Mouse (Mus musculus): Measurements from ENCODE around the gene Dusp22. TPM values are rescaled to one million over a fixed set of nuclear protein-coding genes. Genes with fewer than 3 reads are reported as not detected.

The Dusp22 gene
- polyA plus RNA-seq, 1 experiment from 2014 or later, result 16.2 TPM

DNA sequence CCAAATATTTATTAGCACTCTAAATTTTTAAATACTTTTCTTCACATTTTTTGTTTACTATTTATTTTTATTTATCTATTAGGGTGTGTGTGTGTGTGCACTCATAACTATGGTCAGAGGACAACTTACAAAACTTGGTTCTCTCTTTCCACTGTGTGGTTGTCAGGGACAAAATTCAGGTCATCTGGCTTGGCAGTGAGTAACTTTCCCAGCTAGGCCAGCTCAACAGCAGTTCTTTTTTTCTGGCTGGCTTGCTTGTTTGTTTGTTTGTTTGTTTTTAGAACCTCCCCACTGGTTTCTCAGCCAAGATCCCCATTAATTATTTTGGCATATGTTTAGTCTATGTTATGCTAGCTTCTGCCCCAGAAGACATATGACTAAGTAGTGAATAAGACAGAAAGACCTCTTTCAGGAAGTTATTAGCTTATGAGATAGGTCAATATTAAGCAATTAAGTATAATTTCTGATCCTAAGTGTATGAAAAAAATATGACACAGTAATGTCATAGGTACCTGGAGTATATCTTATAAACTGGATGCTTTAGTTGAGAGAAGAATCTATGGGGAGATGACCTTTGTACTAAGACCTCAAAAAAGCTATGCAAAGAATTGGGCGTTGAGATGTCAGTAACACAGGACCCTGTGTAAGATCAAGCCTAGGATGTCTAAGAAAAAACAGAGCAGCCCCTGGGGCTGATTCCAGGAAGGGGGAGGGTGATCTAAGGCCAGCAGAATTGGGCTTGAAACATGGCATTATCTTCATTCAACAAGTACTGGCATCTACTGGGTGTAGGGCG lies 1.4 kb upstream of the Dusp22 start:
- H3K9me3 ChIP-seq (ENCODE audit: control insufficient read depth, low read length), result no peaks in the 10 kb centered on the region
- ATAC-seq (ENCODE audit: insufficient number of reproducible peaks, low FRiP score, low TSS enrichment, low read depth) (no peak), DNase-seq (ENCODE audit: low spot score) (no peak)
- 78% methylated on average over 2 of the region's 2 CpGs for WGBS
- H3K27ac ChIP-seq (replicated peaks; ENCODE audit: low read depth, low read length), result no peak overlapping the region
- H3K4me3 ChIP-seq (ENCODE audit: low read depth, low read length), result no peak overlapping the region
- no peaks in the 10 kb centered on the region for H3K36me3 ChIP-seq (ENCODE audit: control insufficient read depth, insufficient read depth, low read length)
- no peak overlapping the region for H3K9ac ChIP-seq (ENCODE audit: low read length)
- no peaks in the 10 kb centered on the region for H3K27me3 ChIP-seq (ENCODE audit: control insufficient read depth, insufficient read depth, low read length)
- no peak overlapping the region for H3K4me2 ChIP-seq (ENCODE audit: low read depth, severe bottlenecking)
- 0 out of 2 replicates have a peak, but pooled peaks cover 2% of the 10 kb centered on the region for H3K4me1 ChIP-seq (ENCODE audit: control insufficient read depth, insufficient read depth, low read length)

DNA sequence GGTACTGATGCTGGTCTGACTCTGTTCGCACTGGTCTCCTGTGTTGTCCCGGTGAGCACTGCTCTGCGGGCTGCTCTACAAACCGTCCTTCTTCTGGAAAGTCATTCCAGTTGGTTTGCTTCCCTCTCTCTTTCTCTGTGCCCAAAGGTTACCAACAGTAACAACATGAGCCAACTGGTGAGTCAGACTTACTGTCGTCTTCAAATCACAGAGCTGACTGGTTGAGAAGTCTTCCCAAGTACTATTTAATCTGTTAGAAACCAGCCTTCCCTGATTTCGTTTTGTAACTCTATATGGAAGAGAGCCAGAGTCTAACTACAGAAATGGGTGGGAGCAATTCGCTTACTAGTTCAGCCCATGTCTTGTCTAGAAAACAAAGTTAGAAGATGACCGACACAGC lies 5.5 kb downstream of the Dusp22 start:
- Histone ChIP-seq H3K36me3 (ENCODE audit: control insufficient read depth, insufficient read depth, low read length) (no peaks in the 10 kb centered on the region), H3K4me3 (ENCODE audit: low read depth, low read length) (no peak overlapping the region), H3K9ac (ENCODE audit: low read length) (no peak overlapping the region), H3K4me2 (ENCODE audit: low read depth, severe bottlenecking) (no peak overlapping the region), H3K9me3 (ENCODE audit: control insufficient read depth, low read length) (no peaks in the 10 kb centered on the region), H3K27me3 (ENCODE audit: control insufficient read depth, insufficient read depth, low read length) (no peaks in the 10 kb centered on the region), H3K27ac (replicated peaks; ENCODE audit: low read depth, low read length) (no peak overlapping the region), H3K4me1 (ENCODE audit: control insufficient read depth, insufficient read depth, low read length) (0 out of 2 replicates have a peak, but pooled peaks cover 2% of the 10 kb centered on the region)
- ATAC-seq (ENCODE audit: insufficient number of reproducible peaks, low FRiP score, low TSS enrichment, low read depth), result no peak
- DNase-seq (ENCODE audit: low spot score), result no peak
- WGBS, result 91% methylated on average over 8 of the region's 8 CpGs

DNA sequence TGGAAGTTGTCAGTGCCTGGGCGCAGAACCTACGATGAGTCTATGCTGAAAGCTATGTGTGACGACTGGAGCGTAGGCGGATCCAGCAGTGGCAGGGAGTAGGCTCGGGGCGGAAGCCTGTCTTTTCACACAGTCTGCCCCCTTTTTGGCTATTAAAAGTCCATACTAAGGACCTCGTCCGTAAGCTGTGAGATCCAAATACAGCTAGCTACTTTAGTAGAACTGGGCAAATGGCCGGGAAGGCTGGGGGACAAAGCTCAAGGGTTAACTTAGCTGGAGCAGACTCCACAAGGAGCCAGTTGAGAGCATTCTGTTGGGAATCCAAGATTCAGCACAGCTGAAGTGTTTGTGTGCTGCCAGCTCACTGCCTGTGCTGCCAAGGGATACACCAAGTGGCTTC lies 6.7 kb downstream of the Dusp22 start:
- H3K36me3 ChIP-seq (ENCODE audit: control insufficient read depth, insufficient read depth, low read length), result no peaks in the 10 kb centered on the region
- no peaks in the 10 kb centered on the region for H3K27me3 ChIP-seq (ENCODE audit: control insufficient read depth, insufficient read depth, low read length)
- H3K4me3 ChIP-seq (ENCODE audit: low read depth, low read length), result no peak overlapping the region
- H3K9ac ChIP-seq (ENCODE audit: low read length), result no peak overlapping the region
- H3K9me3 ChIP-seq (ENCODE audit: control insufficient read depth, low read length), result no peaks in the 10 kb centered on the region
- DNase-seq (ENCODE audit: low spot score) (no peak), ATAC-seq (ENCODE audit: insufficient number of reproducible peaks, low FRiP score, low TSS enrichment, low read depth) (no peak)
- H3K4me2 ChIP-seq (ENCODE audit: low read depth, severe bottlenecking), result no peak overlapping the region
- 91% methylated on average over 10 of the region's 10 CpGs for WGBS
- H3K27ac ChIP-seq (replicated peaks; ENCODE audit: low read depth, low read length), result no peak overlapping the region
- no peaks in the 10 kb centered on the region for H3K4me1 ChIP-seq (ENCODE audit: control insufficient read depth, insufficient read depth, low read length)

DNA sequence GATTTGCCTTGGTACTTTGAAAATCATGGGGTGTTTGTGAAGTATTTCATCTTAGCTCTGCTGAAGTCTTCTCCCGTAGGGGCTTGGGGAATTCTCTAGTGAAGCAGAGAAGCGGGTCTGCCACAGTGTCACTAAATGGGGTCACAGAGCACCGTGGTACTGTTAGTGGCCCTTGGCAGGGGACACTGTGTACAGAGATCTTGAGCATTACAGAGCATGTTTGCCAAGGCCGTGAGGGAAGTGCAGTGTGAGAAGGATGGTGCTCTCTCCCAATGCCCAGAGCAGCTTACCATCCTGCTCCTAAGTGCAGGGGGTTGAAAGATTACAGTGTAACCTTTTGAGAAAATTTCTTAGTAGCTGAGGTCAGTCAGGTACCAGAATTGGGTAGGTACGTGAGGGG lies 8.5 kb downstream of the Dusp22 start:
- DNase-seq (ENCODE audit: low spot score) (no peak), ATAC-seq (ENCODE audit: insufficient number of reproducible peaks, low FRiP score, low TSS enrichment, low read depth) (no peak)
- H3K36me3 ChIP-seq (ENCODE audit: control insufficient read depth, insufficient read depth, low read length), result no peaks in the 10 kb centered on the region
- no peaks in the 10 kb centered on the region for H3K27me3 ChIP-seq (ENCODE audit: control insufficient read depth, insufficient read depth, low read length)
- H3K9ac ChIP-seq (ENCODE audit: low read length), result no peak overlapping the region
- no peak overlapping the region for H3K4me2 ChIP-seq (ENCODE audit: low read depth, severe bottlenecking)
- no peak overlapping the region for H3K4me3 ChIP-seq (ENCODE audit: low read depth, low read length)
- 93% methylated on average over 5 of the region's 5 CpGs for WGBS
- no peaks in the 10 kb centered on the region for H3K9me3 ChIP-seq (ENCODE audit: control insufficient read depth, low read length)
- no peaks in the 10 kb centered on the region for H3K4me1 ChIP-seq (ENCODE audit: control insufficient read depth, insufficient read depth, low read length)
- H3K27ac ChIP-seq (replicated peaks; ENCODE audit: low read depth, low read length), result no peak overlapping the region

DNA sequence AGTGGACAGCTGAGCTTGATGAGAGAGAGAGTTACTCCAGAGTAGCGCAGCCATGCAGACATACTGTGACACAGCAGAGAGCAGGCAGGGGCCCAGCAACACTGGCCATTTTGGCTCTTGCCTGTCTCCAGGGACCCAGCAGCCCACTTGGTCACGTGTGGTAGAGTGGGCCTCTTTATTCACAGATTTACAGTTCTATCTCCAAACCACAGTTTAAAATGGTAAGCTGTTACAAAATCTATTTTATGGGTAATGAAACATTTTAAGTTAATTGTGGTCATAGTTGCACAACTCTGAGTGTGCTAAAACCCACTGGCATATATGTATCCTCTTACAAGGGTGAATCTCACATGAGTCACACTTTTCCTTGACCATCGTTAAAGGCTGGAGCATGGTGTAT lies 9.5 kb downstream of the Dusp22 start:
- Histone ChIP-seq H3K4me1 (ENCODE audit: control insufficient read depth, insufficient read depth, low read length) (no peaks in the 10 kb centered on the region), H3K4me2 (ENCODE audit: low read depth, severe bottlenecking) (no peak overlapping the region), H3K27ac (replicated peaks; ENCODE audit: low read depth, low read length) (no peak overlapping the region), H3K36me3 (ENCODE audit: control insufficient read depth, insufficient read depth, low read length) (no peaks in the 10 kb centered on the region), H3K9ac (ENCODE audit: low read length) (no peak overlapping the region), H3K27me3 (ENCODE audit: control insufficient read depth, insufficient read depth, low read length) (no peaks in the 10 kb centered on the region), H3K4me3 (ENCODE audit: low read depth, low read length) (no peak overlapping the region), H3K9me3 (ENCODE audit: control insufficient read depth, low read length) (no peaks in the 10 kb centered on the region)
- WGBS, result 95% methylated on average over 3 of the region's 3 CpGs
- ATAC-seq (ENCODE audit: insufficient number of reproducible peaks, low FRiP score, low TSS enrichment, low read depth) (no peak), DNase-seq (ENCODE audit: low spot score) (no peak)

DNA sequence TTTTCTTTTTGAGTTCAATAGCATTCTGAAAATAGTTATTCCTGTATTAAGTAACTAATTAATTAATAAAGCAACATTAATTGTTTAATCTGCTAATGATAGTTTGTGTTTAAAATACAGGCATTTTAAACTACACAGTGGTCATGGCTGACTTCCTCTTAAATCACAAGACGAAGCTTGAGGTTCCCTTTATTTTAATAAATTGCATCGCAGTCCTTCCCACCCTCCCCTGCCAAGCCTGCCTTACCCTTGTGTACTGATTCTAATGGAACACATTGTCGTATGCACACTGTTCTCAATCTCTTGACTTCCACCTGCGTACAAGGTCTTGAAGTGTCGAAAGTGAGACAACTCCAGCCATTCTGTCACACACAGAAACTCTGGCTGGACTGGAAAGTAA lies 14.1 kb downstream of the Dusp22 start:
- ATAC-seq (ENCODE audit: insufficient number of reproducible peaks, low FRiP score, low TSS enrichment, low read depth), result no peak

DNA sequence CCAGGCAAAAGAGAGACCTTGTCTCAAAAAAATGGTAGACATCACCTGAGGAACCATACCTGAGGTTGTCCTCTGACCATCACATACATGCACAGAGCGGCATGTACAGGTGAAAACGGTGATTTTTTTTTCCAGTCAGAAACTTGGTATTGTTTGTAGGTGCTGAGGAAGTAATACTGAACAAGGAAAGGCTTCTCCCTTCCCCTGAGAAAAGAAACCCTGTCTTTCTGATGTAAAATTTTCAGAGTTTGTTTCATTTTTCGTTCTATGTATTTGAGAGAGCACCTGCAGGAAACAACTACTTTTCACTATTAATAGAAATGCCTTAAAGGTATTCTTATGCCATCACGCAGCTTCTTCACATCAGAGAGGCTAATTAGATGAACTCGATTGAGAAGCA lies 19.0 kb downstream of the Dusp22 start:
- H3K4me1 ChIP-seq (ENCODE audit: control insufficient read depth, insufficient read depth, low read length), result no peaks in the 10 kb centered on the region

More for the DNA sequence above, 14.1 kb downstream of the Dusp22 start:
- WGBS, result 91% methylated on average over 5 of the region's 5 CpGs
- DNase-seq (ENCODE audit: low spot score), result no peak
- Histone ChIP-seq H3K27me3 (ENCODE audit: control insufficient read depth, insufficient read depth, low read length) (no peaks in the 10 kb centered on the region), H3K27ac (replicated peaks; ENCODE audit: low read depth, low read length) (no peak overlapping the region), H3K9me3 (ENCODE audit: control insufficient read depth, low read length) (no peaks in the 10 kb centered on the region), H3K9ac (ENCODE audit: low read length) (no peak overlapping the region), H3K4me1 (ENCODE audit: control insufficient read depth, insufficient read depth, low read length) (no peaks in the 10 kb centered on the region), H3K36me3 (ENCODE audit: control insufficient read depth, insufficient read depth, low read length) (no peaks in the 10 kb centered on the region), H3K4me3 (ENCODE audit: low read depth, low read length) (no peak overlapping the region), H3K4me2 (ENCODE audit: low read depth, severe bottlenecking) (no peak overlapping the region)

DNA sequence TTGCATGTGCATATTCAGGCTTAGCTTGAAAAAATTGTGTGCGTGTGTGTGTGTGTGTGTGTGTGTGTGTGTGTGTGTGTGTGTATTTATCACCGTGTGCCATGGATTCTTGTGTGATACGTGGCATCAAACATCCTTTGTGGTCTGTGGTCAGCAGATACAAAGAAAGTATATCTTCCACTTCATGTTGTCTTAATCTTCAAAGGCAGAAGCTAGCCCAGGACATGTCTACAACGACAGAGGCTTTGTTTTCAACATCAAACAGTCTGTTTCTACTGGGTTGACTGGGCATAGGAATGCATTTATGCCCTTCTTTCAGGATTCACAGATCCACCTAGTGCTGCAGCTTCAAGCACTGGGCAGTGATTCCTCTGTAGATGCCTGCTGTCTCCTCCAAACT lies 22.1 kb downstream of the Dusp22 start:
- no peak overlapping the region for H3K27ac ChIP-seq (replicated peaks; ENCODE audit: low read depth, low read length)
- ATAC-seq (ENCODE audit: insufficient number of reproducible peaks, low FRiP score, low TSS enrichment, low read depth) (no peak), DNase-seq (ENCODE audit: low spot score) (no peak)
- H3K9me3 ChIP-seq (ENCODE audit: control insufficient read depth, low read length), result no peaks in the 10 kb centered on the region
- no peak overlapping the region for H3K4me3 ChIP-seq (ENCODE audit: low read depth, low read length)
- WGBS, result 82% methylated on average over 4 of the region's 4 CpGs
- no peak overlapping the region for H3K4me2 ChIP-seq (ENCODE audit: low read depth, severe bottlenecking)
- no peaks in the 10 kb centered on the region for H3K27me3 ChIP-seq (ENCODE audit: control insufficient read depth, insufficient read depth, low read length)
- no peaks in the 10 kb centered on the region for H3K4me1 ChIP-seq (ENCODE audit: control insufficient read depth, insufficient read depth, low read length)
- no peaks in the 10 kb centered on the region for H3K36me3 ChIP-seq (ENCODE audit: control insufficient read depth, insufficient read depth, low read length)
- no peak overlapping the region for H3K9ac ChIP-seq (ENCODE audit: low read length)

More for the DNA sequence above, 19.0 kb downstream of the Dusp22 start:
- DNase-seq (ENCODE audit: low spot score), result no peak
- Histone ChIP-seq H3K36me3 (ENCODE audit: control insufficient read depth, insufficient read depth, low read length) (no peaks in the 10 kb centered on the region), H3K4me3 (ENCODE audit: low read depth, low read length) (no peak overlapping the region), H3K9ac (ENCODE audit: low read length) (no peak overlapping the region), H3K4me2 (ENCODE audit: low read depth, severe bottlenecking) (no peak overlapping the region), H3K9me3 (ENCODE audit: control insufficient read depth, low read length) (no peaks in the 10 kb centered on the region), H3K27me3 (ENCODE audit: control insufficient read depth, insufficient read depth, low read length) (no peaks in the 10 kb centered on the region), H3K27ac (replicated peaks; ENCODE audit: low read depth, low read length) (no peak overlapping the region)
- 91% methylated on average over 5 of the region's 5 CpGs for WGBS
- no peak for ATAC-seq (ENCODE audit: insufficient number of reproducible peaks, low FRiP score, low TSS enrichment, low read depth)

DNA sequence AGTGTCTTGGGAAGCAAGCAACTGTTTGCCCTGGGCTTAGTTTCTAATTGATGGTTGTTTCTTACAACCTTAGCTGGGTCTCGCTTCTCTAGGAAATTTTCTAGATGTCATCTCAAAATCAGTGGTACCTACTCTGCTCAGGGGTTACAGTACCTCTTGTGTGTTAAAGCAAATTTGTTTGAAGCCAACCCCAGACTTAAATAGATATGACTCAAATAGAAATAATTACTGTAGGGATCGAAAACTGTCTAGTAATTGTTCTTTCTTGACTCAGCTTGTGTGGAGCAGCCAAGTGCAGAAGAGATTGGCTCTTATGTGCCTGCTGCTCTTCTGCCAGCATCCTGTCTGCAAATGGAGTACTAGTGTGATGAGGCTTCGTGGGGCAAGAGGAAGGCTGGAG lies 22.5 kb downstream of the Dusp22 start:
- Histone ChIP-seq H3K4me2 (ENCODE audit: low read depth, severe bottlenecking) (no peak overlapping the region), H3K9ac (ENCODE audit: low read length) (no peak overlapping the region), H3K9me3 (ENCODE audit: control insufficient read depth, low read length) (no peaks in the 10 kb centered on the region), H3K4me1 (ENCODE audit: control insufficient read depth, insufficient read depth, low read length) (no peaks in the 10 kb centered on the region), H3K27ac (replicated peaks; ENCODE audit: low read depth, low read length) (no peak overlapping the region), H3K4me3 (ENCODE audit: low read depth, low read length) (no peak overlapping the region), H3K27me3 (ENCODE audit: control insufficient read depth, insufficient read depth, low read length) (no peaks in the 10 kb centered on the region), H3K36me3 (ENCODE audit: control insufficient read depth, insufficient read depth, low read length) (no peaks in the 10 kb centered on the region)
- ATAC-seq (ENCODE audit: insufficient number of reproducible peaks, low FRiP score, low TSS enrichment, low read depth) (no peak), DNase-seq (ENCODE audit: low spot score) (no peak)
- 84% methylated on average over 3 of the region's 3 CpGs for WGBS

All from limb, embryonic 11.5 days (tissue).